Mouse (Mus musculus): ENCODE data around the gene Foxo3. TPM values are rescaled to one million over a fixed set of nuclear protein-coding genes. Genes with fewer than 3 reads are reported as not detected.

The Foxo3 gene
- total RNA-seq, 2 experiments from 2014 or later, result 78.4 to 83.4 TPM

- DNase-seq, result no peak
Measured at GRCm38 (mm10) chr10:42238296-42238695, 38.3 kb downstream of the Foxo3 start.

DNA sequence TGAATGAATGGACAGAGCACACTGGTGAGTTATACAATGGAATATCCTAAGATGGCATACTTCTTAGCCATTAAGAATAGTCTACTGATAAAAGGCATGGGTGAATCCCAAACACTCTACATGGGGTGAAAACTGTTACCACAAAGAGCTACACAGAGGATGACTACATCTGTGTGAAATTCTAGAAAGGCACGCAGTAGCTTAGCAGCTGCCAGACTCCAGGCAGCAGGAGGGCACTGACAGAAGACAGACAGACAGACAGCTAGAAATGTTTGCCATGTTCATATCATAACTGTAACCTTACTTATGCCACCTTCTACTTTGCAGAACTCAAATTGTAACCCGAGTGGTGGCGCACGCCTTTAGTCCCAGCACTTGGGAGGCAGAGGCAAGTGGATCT lies 39.0 kb downstream of the Foxo3 start:
- DNase-seq, result no peak
- intact Hi-C loops (cut with DNase I), result no loop called here

More at GRCm38 (mm10) chr10:42238296-42238695, 38.3 kb downstream of the Foxo3 start:
- intact Hi-C loops (cut with DNase I), result no loop called here

DNA sequence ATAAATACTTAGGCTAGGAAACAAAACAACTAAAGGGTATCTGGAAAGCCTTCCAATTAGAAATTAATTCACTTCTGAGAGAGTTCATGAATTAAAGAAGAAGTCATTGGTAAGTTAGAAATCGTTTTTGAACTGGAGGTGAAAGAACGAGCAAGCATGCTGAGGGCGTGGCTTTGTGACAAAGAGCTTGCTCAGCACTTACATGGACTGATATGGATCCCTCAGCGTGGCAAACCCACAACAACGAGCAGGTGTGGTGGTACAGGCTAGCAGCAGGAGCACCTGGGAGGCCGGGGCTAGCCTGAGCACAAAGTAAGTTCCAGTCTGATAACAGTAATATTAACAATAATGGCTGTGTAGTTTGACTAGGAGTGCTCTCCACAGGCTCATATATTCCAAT lies 41.2 kb downstream of the Foxo3 start:
- intact Hi-C loops (cut with DNase I), result no loop called here

DNA sequence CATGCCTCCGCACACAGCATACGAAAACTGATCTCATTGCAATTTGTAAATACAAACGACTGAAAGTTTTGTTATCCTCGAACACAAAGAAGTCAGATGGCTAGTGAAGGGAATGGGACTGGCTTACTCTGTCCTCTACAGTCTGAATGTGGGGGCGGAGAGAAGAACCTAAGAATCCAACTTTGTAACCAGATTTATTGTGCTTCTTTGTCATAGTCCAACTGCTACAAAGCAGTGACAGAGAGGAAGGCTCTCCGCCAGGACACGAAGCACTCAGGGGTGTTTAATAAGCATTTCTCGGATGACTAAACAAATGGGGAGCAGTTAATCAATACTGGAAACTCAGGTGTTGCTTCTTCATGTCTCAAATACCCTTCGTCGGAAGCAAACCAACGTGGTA lies 43.6 kb downstream of the Foxo3 start:
- DNase-seq, result no peak

More for the DNA sequence above, 41.2 kb downstream of the Foxo3 start:
- no peak for DNase-seq

DNA sequence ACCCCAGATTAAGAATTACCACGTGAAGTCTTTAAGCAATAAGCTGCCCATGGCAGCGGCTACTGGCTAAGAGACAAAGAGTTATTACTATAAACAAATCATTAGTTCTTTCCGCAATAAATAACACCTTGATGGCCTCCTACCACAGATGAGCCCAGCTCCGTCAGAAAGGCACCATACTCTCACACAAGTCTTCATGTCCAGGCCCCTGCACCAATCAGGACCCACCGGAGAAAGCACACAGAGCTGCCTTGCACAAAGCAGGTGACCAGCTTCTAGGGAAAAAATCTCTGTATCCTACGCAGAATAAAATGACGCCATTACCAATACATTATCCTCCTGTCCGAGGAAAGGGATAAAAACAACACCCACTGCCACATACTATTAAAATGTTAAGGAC lies 44.7 kb downstream of the Foxo3 start:
- intact Hi-C loops (cut with DNase I), result no loop called here
- DNase-seq, result no peak

More for the DNA sequence above, 43.6 kb downstream of the Foxo3 start:
- intact Hi-C loops (cut with DNase I), result no loop called here

- no peak for DNase-seq
- intact Hi-C loops (cut with DNase I), result no loop called here
Measured at GRCm38 (mm10) chr10:42231100-42231541, 45.4 kb downstream of the Foxo3 start.

DNA sequence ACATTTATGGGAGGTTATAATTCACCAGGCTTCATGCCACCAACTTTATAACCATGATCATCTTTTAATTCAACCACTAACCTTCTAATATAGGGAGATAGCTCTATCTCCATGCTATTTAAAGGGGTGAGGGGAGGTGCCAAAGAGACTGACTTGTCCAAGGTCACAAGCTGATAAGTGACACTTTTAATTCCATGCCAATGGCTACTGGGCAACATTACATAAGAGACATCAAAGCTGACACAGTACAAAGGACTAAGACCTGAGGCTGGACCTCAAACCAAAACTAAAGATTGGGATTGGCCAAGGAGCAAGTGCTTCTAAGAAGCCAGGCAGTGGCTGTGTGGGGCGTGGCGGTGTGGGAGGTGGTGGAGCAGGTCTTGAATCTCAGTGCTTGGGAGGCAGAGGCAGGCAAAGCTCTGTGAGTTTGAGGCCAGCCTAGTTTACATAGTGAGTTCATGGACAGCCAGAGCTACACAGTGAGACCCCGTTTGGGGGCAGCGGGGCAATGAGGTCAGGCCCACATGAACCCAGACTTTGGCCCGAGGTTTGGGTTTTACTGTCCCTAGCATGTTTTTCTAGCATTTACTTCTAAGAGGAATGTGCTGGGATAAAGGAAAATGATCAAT lies 46.0 kb downstream of the Foxo3 start:
- intact Hi-C loops (cut with DNase I), result no loop called here

GRCm38 (mm10) chr10:42227751-42228241 lies 48.8 kb downstream of the Foxo3 start:
- intact Hi-C loops (cut with DNase I), result no loop called here
- DNase-seq, result peak in 1 of 2 experiments; percentile 29

More for the DNA sequence above, 46.0 kb downstream of the Foxo3 start:
- DNase-seq, result no peak

- DNase-seq, result no peak
- intact Hi-C loops (cut with DNase I), result no loop called here
Measured at GRCm38 (mm10) chr10:42226176-42226575, 50.4 kb downstream of the Foxo3 start.

- DNase-seq, result no peak
- intact Hi-C loops (cut with DNase I), result no loop called here
Measured at GRCm38 (mm10) chr10:42225184-42225935, 51.2 kb downstream of the Foxo3 start.

GRCm38 (mm10) chr10:42221996-42222395 lies 54.6 kb downstream of the Foxo3 start:
- intact Hi-C loops (cut with DNase I), result no loop called here
- DNase-seq, result no peak

GRCm38 (mm10) chr10:42221136-42221891 lies 55.2 kb downstream of the Foxo3 start:
- intact Hi-C loops (cut with DNase I), result no loop called here
- no peak for DNase-seq

- intact Hi-C loops (cut with DNase I), result no loop called here
- no peak for DNase-seq
Measured at GRCm38 (mm10) chr10:42220418-42220952, 56.1 kb downstream of the Foxo3 start.

GRCm38 (mm10) chr10:42211407-42211806 lies 65.1 kb downstream of the Foxo3 start:
- peak in 1 of 2 experiments; percentile 51 for DNase-seq
- intact Hi-C loops (cut with DNase I), result no loop called here

DNA sequence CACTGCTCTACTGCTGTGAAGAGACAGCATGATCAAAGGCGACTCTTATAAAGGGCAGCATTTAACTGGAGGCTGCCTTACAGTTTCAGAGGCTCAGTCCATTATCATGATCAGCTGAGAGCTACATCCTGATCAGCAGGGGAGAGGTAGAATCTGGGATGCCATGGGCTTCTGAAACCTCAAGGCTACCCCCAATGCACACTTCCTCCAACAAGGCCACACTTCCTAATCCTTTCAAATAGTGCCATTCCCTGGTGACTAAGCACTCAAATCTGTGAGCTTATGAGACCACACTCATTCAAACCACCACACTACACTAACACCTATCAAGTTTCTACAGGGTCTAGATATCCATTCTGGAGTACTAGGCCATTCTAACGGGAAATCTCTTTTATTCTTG lies 65.9 kb downstream of the Foxo3 start:
- DNase-seq, result no peak
- intact Hi-C loops (cut with DNase I), result no loop called here

DNA sequence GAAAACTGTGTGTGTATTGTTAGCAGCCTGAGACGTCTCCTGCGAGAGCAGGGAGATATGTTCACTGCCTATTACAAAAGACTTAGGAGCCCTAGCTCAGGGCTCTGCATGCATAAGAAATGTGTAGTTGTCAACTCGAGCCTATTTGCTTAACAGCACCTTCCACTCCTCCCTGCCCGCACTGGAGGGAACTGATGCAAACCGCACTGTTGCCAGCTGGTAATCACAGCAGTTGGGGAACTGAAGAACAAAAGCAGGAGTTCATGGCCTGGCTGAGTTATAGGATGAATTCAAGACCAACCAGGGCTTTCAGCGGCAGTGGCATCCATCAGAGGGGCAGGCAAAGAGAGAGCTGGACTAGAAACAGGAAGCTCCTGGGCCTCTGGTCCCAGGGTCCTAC lies 66.7 kb downstream of the Foxo3 start:
- intact Hi-C loops (cut with DNase I), result no loop called here
- no peak for DNase-seq

DNA sequence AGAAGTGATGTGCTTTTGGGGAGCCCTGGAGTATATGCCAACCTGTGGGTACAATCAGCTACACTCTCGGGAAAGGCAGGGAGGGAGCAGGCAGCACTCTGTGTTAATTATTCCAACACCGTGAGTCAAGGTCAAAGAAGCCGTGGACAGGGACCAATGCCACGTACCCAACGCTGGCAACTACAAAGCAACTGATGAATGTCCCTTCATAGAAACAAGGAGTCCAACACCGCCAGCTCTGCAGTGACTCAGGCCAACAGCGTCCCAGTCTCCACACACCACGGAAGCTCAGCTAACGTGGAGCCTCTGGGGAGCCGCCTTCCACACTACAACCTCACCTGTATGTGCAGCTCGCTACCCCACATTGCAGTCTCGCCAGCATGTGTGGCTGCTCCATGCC lies 68.9 kb downstream of the Foxo3 start:
- DNase-seq, result no peak
- intact Hi-C loops (cut with DNase I), result no loop called here

- intact Hi-C loops (cut with DNase I), result loop anchor here (2.0 kb wide), 1 partner anchor 70 kb away; no protein-coding TSS in a partner anchor
- DNase-seq, result peak; percentile 67 to 72
Measured at GRCm38 (mm10) chr10:42204768-42205412, 71.7 kb downstream of the Foxo3 start.

GRCm38 (mm10) chr10:42203321-42204155 lies 73.0 kb downstream of the Foxo3 start:
- no peak for DNase-seq
- intact Hi-C loops (cut with DNase I), result loop anchor here (2.0 kb wide), 1 partner anchor 71 kb away; no protein-coding TSS in a partner anchor
